Mouse (Mus musculus): ENCODE results near the gene Bag3. TPM values are rescaled to one million over a fixed set of nuclear protein-coding genes. Genes with fewer than 3 reads are reported as not detected.

The Bag3 gene
- polyA plus RNA-seq, 1 experiment, result 9.4 TPM

DNA sequence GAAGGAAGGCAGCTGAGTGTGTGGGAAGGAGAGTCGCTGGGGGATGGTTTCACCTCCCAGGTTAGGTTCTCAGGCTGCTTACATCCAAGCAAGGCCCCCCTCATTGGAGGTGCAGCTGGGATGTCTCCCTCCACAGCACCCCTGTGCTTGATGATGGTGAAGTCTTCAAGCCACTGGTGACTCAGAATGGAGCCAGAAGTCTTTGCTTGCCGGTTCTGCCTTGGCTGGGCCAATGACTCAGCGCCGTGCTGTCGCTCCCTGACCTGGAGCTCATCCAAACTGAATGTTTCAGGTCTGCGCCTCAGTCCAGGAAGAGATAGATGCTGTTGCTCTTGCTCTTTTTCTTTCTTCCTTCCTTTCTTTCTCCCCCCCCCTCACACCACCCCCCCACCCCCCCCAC is 8.5 kb downstream of the Bag3 start:
- Histone ChIP-seq H3K4me1 (ENCODE audit: control insufficient read depth) (peaks cover 59% of the 10 kb centered on the region), H3K9me3 (ENCODE audit: control insufficient read depth, low read length) (no peaks in the 10 kb centered on the region), H3K27me3 (ENCODE audit: control insufficient read depth) (no peaks in the 10 kb centered on the region), H3K36me3 (ENCODE audit: control insufficient read depth) (no peaks in the 10 kb centered on the region; the same call in 1 of the 2 replicates), H3K4me3 (replicated peaks) (no peak overlapping the region)
- no peak for TF ChIP-seq GATA1 (IDR thresholded peaks at IDR 0.05; ENCODE audit: low read length)
- no peak for TF ChIP-seq TAL1 (IDR thresholded peaks at IDR 0.05; ENCODE audit: low read length)

DNA sequence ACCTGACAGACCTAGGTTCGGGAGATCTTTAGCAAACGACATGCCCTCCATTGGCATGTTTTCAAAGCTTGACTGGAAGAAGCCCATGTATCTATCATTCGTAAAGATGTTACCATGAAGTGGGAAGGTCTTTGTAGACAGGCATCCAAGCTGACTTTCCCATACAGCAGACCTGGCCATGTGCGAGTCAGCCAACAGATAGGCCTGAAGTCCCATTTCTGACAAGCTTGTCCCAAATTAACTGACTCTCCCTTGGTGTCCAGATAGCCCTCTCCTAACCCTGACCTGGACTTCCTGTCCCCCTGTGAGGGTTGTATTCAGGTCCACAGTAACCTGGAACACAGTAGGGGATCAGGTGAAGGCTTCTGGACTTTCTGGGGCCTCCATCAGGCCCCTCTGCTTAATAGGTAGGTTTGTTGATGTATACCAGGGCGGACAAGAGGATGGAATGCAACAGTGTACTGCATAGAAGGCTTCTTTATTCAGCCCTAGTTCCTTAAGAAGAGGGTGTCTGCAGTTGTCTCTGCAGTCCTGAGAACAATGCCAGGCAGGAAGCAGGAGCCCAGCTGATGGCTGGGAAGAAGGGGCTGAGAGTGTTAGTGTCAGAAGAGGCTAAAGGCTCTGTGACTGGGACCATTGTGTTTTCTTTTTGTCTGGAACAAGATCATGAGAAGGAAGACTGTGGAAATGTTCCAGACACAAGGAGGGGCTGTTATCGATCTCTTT is 9.2 kb downstream of the Bag3 start:
- Histone ChIP-seq H3K36me3 (ENCODE audit: control insufficient read depth) (no peaks in the 10 kb centered on the region; the same call in 1 of the 2 replicates), H3K4me3 (replicated peaks) (no peak overlapping the region)

GRCm38 (mm10) chr7:128534984-128535491 is 11.6 kb downstream of the Bag3 start:
- no peak for TF ChIP-seq TAL1 (IDR thresholded peaks at IDR 0.05; ENCODE audit: low read length)
- no peak for TF ChIP-seq GATA1 (IDR thresholded peaks at IDR 0.05; ENCODE audit: low read length)
- Histone ChIP-seq H3K9me3 (ENCODE audit: control insufficient read depth, low read length) (no peaks in the 10 kb centered on the region), H3K4me3 (replicated peaks) (no peak overlapping the region), H3K36me3 (ENCODE audit: control insufficient read depth) (peaks cover 3% of the 10 kb centered on the region), H3K4me1 (ENCODE audit: control insufficient read depth) (peaks cover 38% of the 10 kb centered on the region), H3K27me3 (ENCODE audit: control insufficient read depth) (no peaks in the 10 kb centered on the region)

More for the DNA sequence above, 9.2 kb downstream of the Bag3 start:
- H3K9me3 ChIP-seq (ENCODE audit: control insufficient read depth, low read length), result no peaks in the 10 kb centered on the region
- H3K4me1 ChIP-seq (ENCODE audit: control insufficient read depth), result peaks cover 59% of the 10 kb centered on the region
- H3K27me3 ChIP-seq (ENCODE audit: control insufficient read depth), result no peaks in the 10 kb centered on the region
- no peak for TF ChIP-seq TAL1 (IDR thresholded peaks at IDR 0.05; ENCODE audit: low read length)
- no peak for TF ChIP-seq GATA1 (IDR thresholded peaks at IDR 0.05; ENCODE audit: low read length)

DNA sequence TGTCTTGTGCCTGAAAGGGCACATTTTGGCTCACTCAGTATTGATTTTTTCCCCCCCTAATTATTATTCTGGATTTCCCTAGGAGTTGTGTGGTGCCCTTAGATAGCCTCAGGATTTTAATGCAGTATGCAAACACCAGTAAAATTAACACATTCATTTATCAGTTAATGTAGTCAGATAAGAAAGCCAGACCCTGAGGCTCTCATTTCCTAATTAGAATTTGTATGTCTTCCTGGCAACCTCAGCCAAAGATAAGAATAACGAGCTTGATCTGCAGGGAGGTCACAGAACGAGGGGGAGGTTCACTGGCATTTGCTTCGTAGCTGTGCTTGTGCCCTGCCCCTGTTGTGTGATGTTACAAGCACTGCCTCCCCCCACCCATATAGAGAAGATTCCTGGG is 12.7 kb downstream of the Bag3 start:
- TF ChIP-seq GATA1 (IDR thresholded peaks at IDR 0.05; ENCODE audit: low read length) (no peak), TAL1 (IDR thresholded peaks at IDR 0.05; ENCODE audit: low read length) (no peak)
- H3K36me3 ChIP-seq (ENCODE audit: control insufficient read depth), result peaks cover 12% of the 10 kb centered on the region
- no peaks in the 10 kb centered on the region for H3K9me3 ChIP-seq (ENCODE audit: control insufficient read depth, low read length)
- H3K4me1 ChIP-seq (ENCODE audit: control insufficient read depth), result peaks cover 34% of the 10 kb centered on the region
- H3K4me3 ChIP-seq (replicated peaks), result no peak overlapping the region
- H3K27me3 ChIP-seq (ENCODE audit: control insufficient read depth), result no peaks in the 10 kb centered on the region

DNA sequence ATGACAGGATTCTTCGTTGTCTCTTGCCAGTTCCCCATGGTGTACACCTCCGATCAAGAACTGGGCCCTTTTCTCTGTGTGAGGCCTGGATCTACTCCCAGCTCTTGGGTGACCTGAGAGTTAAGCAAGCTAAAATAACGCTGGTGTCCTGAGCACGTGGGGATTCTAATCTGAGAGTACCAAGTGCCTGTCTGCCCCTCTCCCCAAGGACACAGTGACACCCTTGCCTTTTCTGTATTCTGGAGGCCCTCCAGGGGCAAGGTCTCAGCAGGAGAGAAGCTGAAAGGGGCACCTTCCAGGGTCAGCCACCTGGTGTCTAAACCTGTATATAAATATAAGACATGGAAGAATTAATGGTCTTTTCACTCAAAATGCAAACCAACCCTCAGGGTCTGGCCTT is 14.3 kb downstream of the Bag3 start:
- TF ChIP-seq GATA1 (IDR thresholded peaks at IDR 0.05; ENCODE audit: low read length) (no peak), TAL1 (IDR thresholded peaks at IDR 0.05; ENCODE audit: low read length) (no peak)
- Histone ChIP-seq H3K4me1 (ENCODE audit: control insufficient read depth) (peaks cover 30% of the 10 kb centered on the region), H3K27me3 (ENCODE audit: control insufficient read depth) (no peaks in the 10 kb centered on the region), H3K4me3 (replicated peaks) (no peak overlapping the region), H3K36me3 (ENCODE audit: control insufficient read depth) (peaks cover 28% of the 10 kb centered on the region), H3K9me3 (ENCODE audit: control insufficient read depth, low read length) (no peaks in the 10 kb centered on the region)

DNA sequence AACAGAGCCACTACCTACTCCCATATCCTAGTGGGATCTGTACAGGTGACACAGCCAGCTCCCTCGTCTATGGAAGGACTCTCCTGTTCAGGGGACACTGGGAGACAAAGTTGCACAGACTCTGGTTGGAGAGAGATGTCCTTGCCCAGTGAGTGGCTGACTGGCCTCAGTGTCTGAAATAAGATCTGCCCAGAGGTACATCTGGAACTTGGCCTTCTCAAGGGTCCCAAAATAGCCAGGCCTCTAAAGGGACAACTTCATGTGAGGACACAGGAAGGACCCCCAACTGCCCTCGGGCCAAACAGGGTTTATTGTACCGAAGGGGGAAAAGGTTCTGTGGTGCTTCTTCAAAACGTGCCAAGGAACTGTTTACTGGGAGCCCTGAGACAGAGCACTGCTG is 14.8 kb downstream of the Bag3 start:
- TF ChIP-seq TAL1 (IDR thresholded peaks at IDR 0.05; ENCODE audit: low read length) (no peak), GATA1 (IDR thresholded peaks at IDR 0.05; ENCODE audit: low read length) (no peak)
- Histone ChIP-seq H3K4me1 (ENCODE audit: control insufficient read depth) (peaks cover 32% of the 10 kb centered on the region), H3K27me3 (ENCODE audit: control insufficient read depth) (no peaks in the 10 kb centered on the region), H3K4me3 (replicated peaks) (no peak overlapping the region), H3K36me3 (ENCODE audit: control insufficient read depth) (peaks cover 32% of the 10 kb centered on the region), H3K9me3 (ENCODE audit: control insufficient read depth, low read length) (no peaks in the 10 kb centered on the region)

DNA sequence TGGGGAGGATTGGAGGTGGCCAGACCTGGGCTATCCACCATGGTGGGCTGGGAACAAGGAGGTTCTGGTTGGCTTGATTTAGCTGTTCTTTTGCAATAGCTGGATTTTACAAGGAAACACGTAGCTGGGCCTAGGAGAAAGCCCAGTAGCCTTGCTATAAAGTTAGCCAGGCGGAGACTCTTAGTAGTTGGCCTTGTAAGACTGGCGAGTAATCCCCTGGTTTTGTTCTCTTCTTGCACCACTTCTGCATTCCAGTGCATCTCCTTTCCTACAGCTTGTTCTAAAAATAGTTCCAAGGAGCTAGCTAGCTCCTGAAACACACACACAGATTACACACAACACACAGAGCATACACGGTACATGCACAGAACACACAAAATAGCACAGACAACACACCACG is 15.4 kb downstream of the Bag3 start:
- peaks cover 36% of the 10 kb centered on the region for H3K36me3 ChIP-seq (ENCODE audit: control insufficient read depth)
- no peaks in the 10 kb centered on the region for H3K27me3 ChIP-seq (ENCODE audit: control insufficient read depth)
- TF ChIP-seq GATA1 (IDR thresholded peaks at IDR 0.05; ENCODE audit: low read length) (no peak), TAL1 (IDR thresholded peaks at IDR 0.05; ENCODE audit: low read length) (no peak)
- H3K4me1 ChIP-seq (ENCODE audit: control insufficient read depth), result peaks cover 32% of the 10 kb centered on the region
- no peak overlapping the region for H3K4me3 ChIP-seq (replicated peaks)
- no peaks in the 10 kb centered on the region for H3K9me3 ChIP-seq (ENCODE audit: control insufficient read depth, low read length)

- H3K9me3 ChIP-seq (ENCODE audit: control insufficient read depth, low read length), result no peaks in the 10 kb centered on the region
- TF ChIP-seq GATA1 (IDR thresholded peaks at IDR 0.05; ENCODE audit: low read length) (no peak), TAL1 (IDR thresholded peaks at IDR 0.05; ENCODE audit: low read length) (no peak)
- no peak overlapping the region for H3K4me3 ChIP-seq (replicated peaks)
- peaks cover 46% of the 10 kb centered on the region for H3K36me3 ChIP-seq (ENCODE audit: control insufficient read depth)
- peaks cover 23% of the 10 kb centered on the region for H3K4me1 ChIP-seq (ENCODE audit: control insufficient read depth)
- no peaks in the 10 kb centered on the region for H3K27me3 ChIP-seq (ENCODE audit: control insufficient read depth)
Measured at GRCm38 (mm10) chr7:128540111-128540510, 16.7 kb downstream of the Bag3 start.

DNA sequence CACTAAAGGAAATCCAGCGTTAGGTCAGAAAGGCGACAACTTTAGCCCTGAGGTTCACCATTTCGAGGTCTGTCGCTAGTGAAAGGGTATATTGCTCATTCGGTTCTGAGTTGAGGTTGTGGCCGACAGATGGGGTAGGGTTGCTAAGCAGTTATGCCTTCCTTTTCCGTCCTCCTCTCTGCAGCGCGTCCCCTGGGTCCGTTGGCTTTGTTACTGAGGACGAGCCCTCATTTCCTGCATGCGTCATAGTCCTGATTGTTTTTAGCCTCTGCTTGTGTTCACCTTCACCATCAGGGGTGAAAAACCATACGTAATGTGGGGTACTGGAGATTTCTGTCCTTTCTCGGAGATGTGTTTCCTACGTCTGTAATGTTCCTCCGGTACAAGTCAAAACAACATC is 17.3 kb downstream of the Bag3 start:
- peaks cover 50% of the 10 kb centered on the region for H3K36me3 ChIP-seq (ENCODE audit: control insufficient read depth)
- peaks cover 17% of the 10 kb centered on the region for H3K4me1 ChIP-seq (ENCODE audit: control insufficient read depth)
- no peaks in the 10 kb centered on the region for H3K27me3 ChIP-seq (ENCODE audit: control insufficient read depth)
- no peak overlapping the region for H3K4me3 ChIP-seq (replicated peaks)
- TF ChIP-seq TAL1 (IDR thresholded peaks at IDR 0.05; ENCODE audit: low read length) (no peak), GATA1 (IDR thresholded peaks at IDR 0.05; ENCODE audit: low read length) (no peak)
- H3K9me3 ChIP-seq (ENCODE audit: control insufficient read depth, low read length), result no peaks in the 10 kb centered on the region
